Mouse (Mus musculus) layer of hippocampus, adult 18-20 months (tissue): Measurements from ENCODE around the gene Snrpa1. TPM values are rescaled to one million over a fixed set of nuclear protein-coding genes. Genes with fewer than 3 reads are reported as not detected.
A peak's percentile ranks its signal among the peaks of the same experiment; 100 is the strongest.

Experiments used
- DNase-seq, 2 experiments: peaks; one replicate each; pipeline ENCODE4 v3.0.0; 2022; ENCODE audit warnings: low spot score in 2 of 2
- total RNA-seq, 2 experiments: library from RNA; stranded (reverse); gene quantifications; 2 replicates each; pipeline ENCODE4 v1.2.3; 2021

Snrpa1 gene
- total RNA-seq, 2 experiments from 2014 or later: 31.0 to 34.0 TPM

- peak; percentile 96 to 97 for DNase-seq
Observed at GRCm38 (mm10) chr7:66079364-66080230, 20.8 kb downstream of the Snrpa1 start, which contains the start of gene Selenos. TSS of gene Selenos (plus strand) at chr7:66079649.

DNA sequence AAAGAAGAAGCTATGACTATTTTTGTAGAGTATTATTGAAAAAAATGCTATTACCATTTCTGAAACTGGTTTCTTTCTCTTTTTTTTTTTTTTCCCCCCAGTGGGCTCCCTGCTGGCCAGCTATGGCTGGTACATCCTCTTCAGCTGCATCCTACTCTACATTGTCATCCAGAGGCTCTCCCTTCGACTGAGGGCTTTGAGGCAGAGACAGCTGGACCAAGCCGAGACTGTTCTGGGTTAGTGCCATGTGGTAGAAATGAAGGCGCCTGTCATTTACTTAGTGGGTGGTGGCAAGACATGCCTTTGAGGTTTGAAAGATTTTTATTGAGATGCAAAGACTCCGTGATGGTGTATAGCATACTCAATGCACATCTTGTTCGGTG lies 21.4 kb downstream of the Snrpa1 start:
- DNase-seq: peak in 1 of 2 experiments; percentile 28

- no peak for DNase-seq
Observed at GRCm38 (mm10) chr7:66083757-66084156, 25.0 kb downstream of the Snrpa1 start.

GRCm38 (mm10) chr7:66084546-66084945 lies 25.7 kb downstream of the Snrpa1 start:
- no peak for DNase-seq

DNA sequence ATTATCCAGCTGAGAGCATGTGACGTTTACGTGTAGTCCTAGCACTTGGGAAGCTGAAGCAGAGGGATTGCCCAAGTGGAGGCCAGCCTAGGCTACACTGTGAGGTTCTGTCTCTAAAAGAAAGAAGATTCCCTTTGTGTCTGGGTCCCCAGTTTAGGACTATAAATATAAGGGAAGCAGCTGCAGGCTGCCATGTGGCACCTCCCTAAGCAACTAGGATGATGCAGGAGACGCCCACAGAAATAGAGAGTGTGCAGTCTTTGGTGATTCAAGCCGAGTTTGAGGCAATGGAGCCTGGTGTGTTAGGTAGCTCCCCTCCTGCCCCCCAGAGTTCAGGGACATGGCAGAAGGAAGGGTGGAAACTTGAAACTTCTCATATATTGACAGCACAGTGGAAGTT lies 28.8 kb downstream of the Snrpa1 start:
- DNase-seq: peak; percentile 11 to 68

DNA sequence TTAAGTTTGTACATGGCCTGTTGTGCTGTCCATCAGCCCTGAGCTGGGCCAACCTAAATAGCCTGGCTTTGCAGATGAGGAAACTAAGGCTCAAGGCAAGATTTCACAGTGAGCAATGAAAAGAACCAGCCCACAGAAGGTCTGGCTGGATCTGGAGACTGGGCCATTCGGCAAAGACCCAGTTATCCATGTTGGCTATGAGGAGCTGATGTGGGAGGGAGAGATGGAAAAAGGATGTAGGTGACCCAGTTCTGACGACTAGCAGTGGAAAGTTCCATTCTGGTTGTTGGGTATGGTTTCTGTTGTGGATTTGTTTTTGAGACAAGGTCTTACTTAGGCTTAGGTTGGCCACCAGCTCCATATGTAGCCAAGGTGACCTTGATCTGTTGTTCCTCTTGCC lies 29.3 kb downstream of the Snrpa1 start:
- no peak for DNase-seq

DNA sequence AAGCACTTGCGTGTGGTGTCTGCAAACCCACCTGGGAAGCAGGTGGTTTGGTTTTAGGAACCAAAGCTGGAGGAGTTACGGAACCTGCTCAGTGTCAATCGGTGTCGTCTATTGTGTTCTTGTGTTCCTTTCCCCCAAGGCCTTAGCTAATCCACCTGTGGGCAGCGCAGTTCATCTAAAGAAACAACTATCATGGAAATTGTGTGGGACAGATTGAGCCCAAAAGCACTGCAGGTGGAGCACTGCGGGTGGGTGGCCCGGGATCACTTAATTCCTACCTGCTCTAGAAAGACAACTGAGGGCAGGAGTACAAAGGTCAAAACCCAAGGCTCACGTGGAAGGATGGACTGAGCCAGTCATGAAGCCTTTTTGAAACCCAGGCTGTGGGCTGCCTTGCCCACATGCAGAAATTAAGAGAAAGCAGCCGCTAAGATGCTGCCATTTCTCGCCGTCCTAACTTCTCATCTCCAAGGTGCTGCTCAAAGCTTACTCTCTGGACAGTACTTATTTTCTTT lies 31.9 kb downstream of the Snrpa1 start:
- no peak for DNase-seq

DNA sequence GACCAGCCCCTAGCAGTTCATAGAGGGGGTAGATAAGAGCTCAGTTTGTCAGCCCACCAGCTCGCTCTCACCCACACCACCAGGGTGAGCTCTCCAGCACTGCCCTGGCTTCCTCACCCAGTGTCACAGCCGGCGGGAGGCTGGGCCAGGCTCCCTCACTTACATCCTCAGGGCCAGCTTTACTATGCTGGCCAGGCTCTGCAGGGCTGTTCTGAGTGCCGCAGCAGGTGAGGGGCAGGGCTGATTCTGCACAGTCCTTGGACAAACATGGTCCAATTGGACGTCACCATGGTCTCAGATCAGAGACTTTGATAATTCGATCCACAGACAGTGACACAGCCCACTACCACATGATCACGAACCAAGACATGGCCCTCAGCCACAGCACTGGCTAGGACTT lies 32.8 kb downstream of the Snrpa1 start:
- no peak for DNase-seq

- DNase-seq: no peak
Observed at GRCm38 (mm10) chr7:66092656-66093055, 33.9 kb downstream of the Snrpa1 start.

GRCm38 (mm10) chr7:66094141-66094540 lies 35.3 kb downstream of the Snrpa1 start:
- DNase-seq: peak in 1 of 2 experiments; percentile 34

GRCm38 (mm10) chr7:66098803-66099202 lies 40.0 kb downstream of the Snrpa1 start:
- DNase-seq: no peak

DNA sequence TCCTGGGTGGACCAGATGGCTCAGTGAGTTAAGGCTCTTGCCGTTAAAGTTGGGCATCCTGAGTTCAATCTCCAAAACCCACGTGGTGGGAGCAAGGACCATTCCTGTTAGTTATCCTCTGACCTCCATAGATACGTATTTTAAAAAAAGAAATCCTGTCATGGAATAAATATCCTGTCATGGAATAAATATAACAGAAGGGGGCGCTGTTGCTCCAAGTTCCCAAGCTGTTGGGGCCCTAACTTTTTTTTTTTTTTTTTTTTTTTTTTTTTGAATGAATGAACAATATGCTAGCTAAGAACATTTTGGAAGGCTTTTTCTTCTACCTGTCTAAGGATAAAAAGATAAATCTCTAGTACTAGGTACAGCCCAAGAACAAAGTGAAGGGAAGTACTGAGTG lies 43.1 kb downstream of the Snrpa1 start:
- peak in 1 of 2 experiments; percentile 41 for DNase-seq

GRCm38 (mm10) chr7:66104531-66104930 lies 45.7 kb downstream of the Snrpa1 start:
- DNase-seq: no peak

DNA sequence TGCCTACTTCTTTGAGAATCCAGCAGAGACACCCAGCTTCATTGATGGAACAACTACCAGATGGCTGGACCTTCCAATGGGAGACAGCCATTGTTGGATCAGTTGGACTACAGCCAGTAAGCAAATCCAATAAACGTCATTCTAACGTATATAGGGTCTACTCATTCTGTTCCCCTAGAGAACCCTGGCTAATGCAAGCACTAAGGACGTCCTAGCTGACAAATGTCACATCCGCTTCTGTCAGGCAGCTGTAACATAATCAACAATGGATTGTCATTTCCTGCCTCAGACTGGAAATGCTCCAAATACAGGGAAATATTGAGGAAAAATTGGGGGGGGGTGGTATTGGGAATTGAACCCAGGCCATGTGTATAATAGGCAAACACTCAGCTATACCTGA lies 47.0 kb downstream of the Snrpa1 start:
- no peak for DNase-seq

GRCm38 (mm10) chr7:66106581-66107056 lies 47.8 kb downstream of the Snrpa1 start:
- no peak for DNase-seq

DNA sequence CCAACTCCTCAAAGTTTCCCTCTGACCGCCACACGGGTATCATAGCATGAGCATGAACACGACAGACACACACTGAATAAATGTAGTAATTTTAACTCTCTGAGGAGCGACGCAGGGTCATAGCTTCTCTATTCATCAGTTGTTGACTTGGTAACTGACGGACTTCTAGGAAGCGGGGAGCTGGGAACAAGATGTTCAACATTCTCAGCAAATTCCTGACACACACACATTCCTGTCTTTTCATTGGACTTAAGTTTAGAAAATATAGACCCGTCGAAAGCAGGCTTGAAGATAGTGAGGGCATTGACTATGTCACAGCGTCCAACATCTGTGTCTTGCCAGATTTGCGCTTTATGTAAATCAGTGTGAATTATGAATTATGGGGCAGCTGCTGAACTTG lies 48.4 kb downstream of the Snrpa1 start:
- no peak for DNase-seq

GRCm38 (mm10) chr7:66107930-66108329 lies 49.1 kb downstream of the Snrpa1 start:
- DNase-seq: peak in 1 of 2 experiments; percentile 47

DNA sequence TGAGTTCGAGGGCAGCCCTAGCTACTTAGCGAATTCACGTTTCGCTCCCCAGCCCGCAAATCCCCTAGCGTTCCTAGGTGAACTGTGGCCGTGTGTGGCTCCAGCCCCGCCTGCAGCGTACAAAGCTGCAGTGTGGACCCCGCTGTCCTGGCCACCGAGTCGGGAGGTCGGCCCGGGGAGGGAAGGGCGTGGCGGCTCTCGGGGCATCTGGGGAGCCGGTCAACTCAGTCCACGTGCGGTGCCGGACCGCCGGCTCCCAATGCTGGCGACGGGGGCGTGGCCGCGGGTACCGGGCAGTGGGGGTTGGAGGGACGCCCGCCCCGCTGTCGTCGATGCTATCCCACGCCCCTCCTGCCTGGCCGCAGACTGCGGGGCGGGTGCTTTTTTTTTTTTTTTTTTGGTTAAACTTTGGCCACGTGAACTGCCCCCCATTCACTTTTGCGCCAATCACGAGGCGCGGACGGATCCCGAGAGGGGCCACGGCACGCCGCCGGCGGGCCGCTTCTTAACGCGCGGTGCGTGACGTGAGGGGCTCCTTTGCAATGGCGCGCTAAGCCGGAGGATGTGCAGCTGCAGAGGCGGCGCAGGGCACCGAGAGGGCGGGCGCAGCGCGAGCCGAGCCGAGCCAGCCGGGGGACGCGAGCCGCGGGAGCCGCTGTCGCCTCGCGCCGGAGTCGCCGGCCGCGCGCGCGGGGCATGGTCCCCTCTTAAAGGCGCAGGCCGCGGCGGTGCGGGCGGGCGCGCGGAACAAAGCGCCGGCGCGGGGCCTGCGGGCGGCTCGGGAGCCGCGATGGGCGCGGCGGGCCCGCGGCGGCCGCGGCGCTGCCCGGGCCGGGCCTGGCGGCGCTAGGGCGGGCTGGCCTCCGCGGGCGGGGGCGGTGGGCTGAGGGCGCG lies 50.4 kb downstream of the Snrpa1 start, which contains the start of gene Chsy1:
Gene Chsy1 (plus strand): TSS at position 555 of the 894 bp plus-strand sequence.
- peak; percentile 87 to 92 for DNase-seq

- peak in 1 of 2 experiments; percentile 30 for DNase-seq
Observed at GRCm38 (mm10) chr7:66109855-66110635, 51.2 kb downstream of the Snrpa1 start.

- DNase-seq: no peak
Observed at GRCm38 (mm10) chr7:66110636-66111112, 51.9 kb downstream of the Snrpa1 start.
